Mouse (Mus musculus): Measurements from ENCODE around the gene Gm49383.
"Not testable (repeated sequence)": the region's sequence is repeated elsewhere in the genome, so short reads cannot be mapped to it uniquely, and the experiment has no call there.

The Gm49383 gene

GRCm38 (mm10) chr12:69198985-69199384 is 2.1 kb upstream of the Gm49383 start:
- no peak for DNase-seq (ENCODE audit: low spot score in 2 of 2)

GRCm38 (mm10) chr12:69198164-69198535 is 1.2 kb upstream of the Gm49383 start, which contains the start of gene Dnaaf2:
TSS of gene Dnaaf2 (minus strand) at chr12:69198429.
- DNase-seq (ENCODE audit: low spot score in 2 of 2): peak; percentile 49 to 58

- peak in 1 of 2 experiments; percentile 19 for DNase-seq (ENCODE audit: low spot score in 2 of 2)
Observed at GRCm38 (mm10) chr12:69197378-69198163, 667 bp upstream of the Gm49383 start.

- no peak for DNase-seq (ENCODE audit: low spot score in 2 of 2)
Observed at GRCm38 (mm10) chr12:69192637-69193036, 4.3 kb downstream of the Gm49383 start.

DNA sequence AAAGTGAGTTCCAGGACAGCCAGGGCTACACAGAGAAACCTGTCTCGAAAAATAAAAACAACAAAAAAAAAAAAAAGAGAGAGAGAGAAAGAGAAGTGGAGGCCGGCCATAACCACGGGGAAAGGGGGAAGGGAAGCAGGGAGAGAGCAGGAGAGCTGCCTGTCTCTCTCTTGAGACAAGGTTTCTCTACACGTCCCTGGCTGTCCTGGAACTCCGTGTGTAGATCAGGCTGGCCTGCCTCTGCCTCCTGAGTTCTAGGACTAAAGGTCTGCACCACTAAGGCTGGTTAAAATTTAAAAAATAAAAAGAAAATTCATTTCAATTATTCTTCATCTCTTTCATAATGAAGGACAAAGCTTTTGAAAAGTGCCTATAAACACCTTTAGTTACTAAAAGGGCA is 5.5 kb downstream of the Gm49383 start:
- no peak for DNase-seq (ENCODE audit: low spot score in 2 of 2)

GRCm38 (mm10) chr12:69190522-69190921 is 6.4 kb downstream of the Gm49383 start:
- DNase-seq (ENCODE audit: low spot score in 2 of 2): no peak

- no peak for DNase-seq (ENCODE audit: low spot score in 2 of 2)
Observed at GRCm38 (mm10) chr12:69190074-69190473, 6.8 kb downstream of the Gm49383 start.

- no peak for DNase-seq (ENCODE audit: low spot score in 2 of 2)
Observed at GRCm38 (mm10) chr12:69186811-69187471, 10.0 kb downstream of the Gm49383 start.

DNA sequence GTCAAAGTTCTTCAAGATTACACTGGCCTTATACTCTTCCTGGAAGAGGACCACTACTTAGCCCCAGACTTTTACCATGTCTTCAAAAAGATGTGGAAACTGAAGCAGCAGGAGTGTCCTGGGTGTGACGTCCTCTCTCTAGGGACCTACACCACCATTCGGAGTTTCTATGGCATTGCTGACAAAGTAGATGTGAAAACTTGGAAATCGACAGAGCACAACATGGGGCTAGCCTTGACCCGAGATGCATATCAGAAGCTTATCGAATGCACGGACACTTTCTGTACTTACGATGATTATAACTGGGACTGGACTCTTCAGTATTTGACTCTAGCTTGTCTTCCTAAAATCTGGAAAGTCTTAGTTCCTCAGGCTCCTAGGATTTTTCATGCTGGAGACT is 11.5 kb downstream of the Gm49383 start:
- no peak for DNase-seq (ENCODE audit: low spot score in 2 of 2)

GRCm38 (mm10) chr12:69184342-69185295 is 12.3 kb downstream of the Gm49383 start:
- peak in 1 of 2 experiments; percentile 53 for DNase-seq (ENCODE audit: low spot score in 2 of 2)

GRCm38 (mm10) chr12:69183583-69184308 is 13.2 kb downstream of the Gm49383 start, which contains the start of the genes Rpl36al and Mgat2:
TSS of gene Rpl36al (minus strand) at chr12:69184083.
TSS of gene Mgat2 (plus strand) at chr12:69184157.
- peak; percentile 95 to 99 for DNase-seq (ENCODE audit: low spot score in 2 of 2)

- DNase-seq (ENCODE audit: low spot score in 2 of 2): no peak
Observed at GRCm38 (mm10) chr12:69181800-69182199, 15.1 kb downstream of the Gm49383 start.

DNA sequence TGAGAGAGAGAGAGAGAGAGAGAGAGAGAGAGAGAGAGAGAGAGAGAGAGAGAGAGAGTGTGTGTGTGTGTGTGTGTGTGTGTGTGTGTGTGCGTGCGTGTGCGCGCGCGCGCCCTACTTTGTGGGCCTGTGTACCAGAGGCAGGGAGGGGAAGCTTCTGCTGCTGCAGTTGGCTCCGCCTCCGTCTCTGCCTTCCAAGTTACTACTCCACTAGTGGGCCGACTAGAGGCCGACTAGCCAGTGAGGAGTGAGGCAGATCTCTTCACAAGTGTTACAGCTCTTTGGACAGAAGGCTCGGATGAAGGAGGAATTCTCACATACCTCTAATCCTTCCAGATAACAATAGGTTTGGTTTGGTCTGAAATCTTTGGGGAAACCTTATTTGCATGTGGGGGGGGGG is 17.5 kb downstream of the Gm49383 start:
- DNase-seq (ENCODE audit: low spot score in 2 of 2): no peak

- no peak for DNase-seq (ENCODE audit: low spot score in 2 of 2)
Observed at GRCm38 (mm10) chr12:69177526-69177925, 19.4 kb downstream of the Gm49383 start.

- no peak for DNase-seq (ENCODE audit: low spot score in 2 of 2)
Observed at GRCm38 (mm10) chr12:69175975-69176374, 20.9 kb downstream of the Gm49383 start.

GRCm38 (mm10) chr12:69171307-69171706 is 25.6 kb downstream of the Gm49383 start:
- DNase-seq (ENCODE audit: low spot score in 2 of 2): no peak

DNA sequence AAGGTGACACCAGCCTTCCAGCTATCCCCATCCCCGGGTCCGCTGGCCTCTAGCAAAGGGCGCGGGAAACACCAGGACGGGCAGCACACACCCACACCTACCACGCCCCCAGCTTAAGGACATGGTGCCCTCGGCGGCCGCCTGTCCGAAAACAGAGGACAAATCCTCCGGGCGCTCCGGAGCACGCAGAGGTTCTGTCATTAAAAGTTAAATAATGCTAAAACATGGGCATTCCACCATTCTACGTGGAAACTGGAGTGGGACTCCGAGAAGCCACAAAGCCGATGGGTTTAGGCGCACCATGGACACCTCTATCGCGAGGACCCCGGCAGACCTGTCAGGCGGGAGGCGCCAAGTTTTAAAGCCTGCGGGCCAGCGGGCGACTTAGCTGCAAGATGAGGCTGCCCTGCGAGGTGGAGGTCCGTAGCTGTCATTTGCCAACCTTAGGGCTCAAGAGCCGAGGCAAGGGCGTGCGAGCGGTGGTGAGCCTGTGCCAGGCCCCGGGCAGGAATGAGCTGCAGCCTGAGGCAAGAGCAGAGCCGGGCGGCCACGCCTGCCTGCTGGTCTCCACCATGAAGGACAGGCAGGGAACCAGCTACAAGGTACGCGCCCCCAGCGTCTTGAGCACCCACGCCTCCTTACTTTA is 28.3 kb downstream of the Gm49383 start, which contains the start of gene Lrr1:
Lrr1 (plus strand) TSS at position 354 of the 646 bp plus-strand sequence.
- DNase-seq (ENCODE audit: low spot score in 2 of 2): peak; percentile 76 to 77

DNA sequence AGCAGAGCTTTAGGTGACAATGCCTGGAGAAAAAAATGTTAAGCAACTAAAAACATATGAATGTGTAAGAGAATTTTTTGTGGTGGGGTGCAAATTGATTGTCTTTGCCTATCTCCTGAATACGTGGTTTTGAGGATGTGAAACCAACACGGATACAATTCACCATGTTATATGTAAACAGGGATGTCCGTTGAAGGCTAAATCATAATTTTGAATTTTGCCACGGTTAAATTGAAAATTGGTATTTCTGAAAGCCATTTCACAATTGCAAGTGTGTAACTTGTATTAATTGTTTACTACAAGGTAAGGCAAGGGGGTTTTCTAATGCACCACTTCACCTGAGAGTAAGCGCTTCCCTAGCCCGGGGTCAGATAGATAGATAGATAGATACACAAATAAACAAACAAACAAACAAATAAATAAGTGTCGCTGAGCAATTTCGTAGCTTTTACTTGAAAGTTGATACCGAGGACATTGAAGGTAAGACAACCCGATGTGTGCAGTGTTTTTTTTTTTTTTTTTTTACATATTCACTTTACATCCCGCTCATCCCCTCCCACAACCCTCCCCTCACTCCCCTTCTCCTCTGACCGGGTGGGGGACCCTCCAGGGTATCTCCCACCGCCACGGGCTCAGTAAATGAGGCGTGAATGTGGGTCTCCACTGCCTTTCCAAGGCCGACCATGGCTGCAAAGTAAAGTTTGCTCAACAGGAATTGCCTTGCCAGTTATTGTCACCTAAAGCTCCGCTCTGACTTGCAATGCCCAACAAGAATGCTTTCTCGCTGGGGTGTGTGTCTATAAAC is 29.0 kb downstream of the Gm49383 start:
- no peak for DNase-seq (ENCODE audit: low spot score in 2 of 2)

DNA sequence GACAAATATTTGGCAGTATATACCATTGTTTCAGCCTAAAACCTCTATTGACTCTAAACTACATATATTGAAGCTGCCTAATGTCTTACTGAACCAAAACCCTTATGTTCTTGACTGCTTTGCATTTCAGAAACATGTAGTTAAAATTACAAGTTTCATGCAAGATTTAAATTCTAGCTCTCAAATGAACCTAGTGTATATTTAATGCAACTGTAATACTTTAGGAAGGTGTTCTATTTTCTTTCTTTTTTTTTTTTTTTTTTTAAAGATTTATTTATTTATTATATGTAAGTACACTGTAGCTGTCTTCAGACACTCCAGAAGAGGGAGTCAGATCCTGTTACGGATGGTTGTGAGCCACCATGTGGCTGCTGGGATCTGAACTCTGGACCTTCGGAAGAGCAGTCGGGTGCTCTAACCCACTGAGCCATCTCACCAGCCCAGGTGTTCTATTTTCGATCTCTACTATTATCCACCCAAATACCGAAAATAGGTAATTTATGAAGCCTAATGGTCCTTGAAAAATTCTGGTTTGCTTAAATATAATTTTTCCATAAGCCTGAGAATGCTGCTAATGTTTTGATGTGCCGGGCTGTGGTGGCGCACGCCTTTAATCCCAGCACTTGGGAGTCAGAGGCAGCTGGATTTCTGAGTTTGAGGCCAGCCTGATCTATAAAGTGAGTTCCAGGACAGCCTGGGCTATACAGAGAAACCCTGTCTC is 29.9 kb downstream of the Gm49383 start:
- not testable (repeated sequence) for DNase-seq (ENCODE audit: low spot score in 2 of 2)

Measured in frontal cortex, postnatal 14 days (tissue).